Mouse (Mus musculus) neural tube, embryonic 15.5 days (tissue): ENCODE results near the gene Ms4a14. TPM values are rescaled to one million over a fixed set of nuclear protein-coding genes. Genes with fewer than 3 reads are reported as not detected.

Experiments used
- ATAC-seq: fragments of 200-750 bp; cut with Nextera tagmentation; 2 replicates; pipeline ENCODE4 v1.8.0; 2017; ENCODE audit warnings: mild to moderate bottlenecking, moderate TSS enrichment, moderate library complexity; ENCODE audit not compliant: low FRiP score
- H3K27ac ChIP-seq: fragments of 300-500 bp; sonication (generic); replicated peaks from 2 replicates; pipeline ENCODE4 v1.5.1; 2015; ENCODE audit warnings: mild to moderate bottlenecking, inconsistent platforms
- H3K27me3 ChIP-seq: fragments of 300-500 bp; sonication (generic); replicated peaks from 2 replicates; pipeline ENCODE4 v1.6.1; 2015; ENCODE audit warnings: inconsistent platforms
- H3K36me3 ChIP-seq: fragments of 300-500 bp; sonication (generic); 2 replicates; pipeline ENCODE4 v1.6.1; 2015; ENCODE audit warnings: inconsistent platforms
- H3K4me1 ChIP-seq: fragments of 300-500 bp; sonication (generic); 2 replicates; pipeline ENCODE4 v1.6.1; 2015; ENCODE audit warnings: inconsistent platforms
- H3K4me2 ChIP-seq: fragments of 300-500 bp; sonication (generic); 2 replicates; pipeline ENCODE4 v1.6.1; 2015; ENCODE audit warnings: inconsistent platforms, mild to moderate bottlenecking, moderate library complexity
- H3K4me3 ChIP-seq: fragments of 300-500 bp; sonication (generic); replicated peaks from 2 replicates; pipeline ENCODE4 v1.5.1; 2015; ENCODE audit warnings: mild to moderate bottlenecking, inconsistent platforms
- H3K9ac ChIP-seq: fragments of 300-500 bp; sonication (generic); replicated peaks from 2 replicates; pipeline ENCODE4 v1.6.1; 2015; ENCODE audit warnings: mild to moderate bottlenecking, inconsistent platforms
- H3K9me3 ChIP-seq: fragments of 300-500 bp; sonication (generic); replicated peaks from 2 replicates; pipeline ENCODE4 v1.6.1; 2016; ENCODE audit warnings: inconsistent platforms
- WGBS: fragments of 180-500 bp; shearing (Covaris S2); methylation state at CpG from one replicate; pipeline ENCODE4 v1.1.7; 2015; ENCODE audit warnings: mixed read lengths; 5-methylcytosine and 5-hydroxymethylcytosine counted together
- polyA plus RNA-seq: library from polyadenylated mRNA; unstranded; fragments of >200 nt; fragmentation: Nextera tagmentation; extraction: Ambion mirVana; gene quantifications from 2 replicates; pipeline ENCODE4 v1.2.1, GENCODE M21; 2015

The Ms4a14 gene
- polyA plus RNA-seq, 1 experiment from 2014 or later, result 0.05 TPM

- 87% methylated on average over 2 of the region's 2 CpGs for WGBS
- Histone ChIP-seq H3K36me3 (no peaks in the 10 kb centered on the region), H3K27ac (no peak overlapping the region), H3K4me2 (no peak overlapping the region), H3K9me3 (no peaks in the 10 kb centered on the region), H3K9ac (no peak overlapping the region), H3K27me3 (no peaks in the 10 kb centered on the region), H3K4me3 (no peak overlapping the region), H3K4me1 (no peaks in the 10 kb centered on the region)
- no peak for ATAC-seq
Measured at GRCm38 (mm10) chr19:11261522-11261921, 52.7 kb downstream of the Ms4a14 start.

Other genes with a start within 250 kb of the Ms4a14 start
- 2.3 TPM in 1 of 2 replicates, not detected in the other for gene Ms4a8a, start 233.4 kb downstream of the Ms4a14 start, polyA plus RNA-seq
- not detected in 2 replicates for gene 1700017D01Rik, start 183.6 kb downstream of the Ms4a14 start, polyA plus RNA-seq
- not detected in 2 replicates for gene 1700025F22Rik, start 149.1 kb downstream of the Ms4a14 start, polyA plus RNA-seq
- gene Ms4a13, start 117.7 kb downstream of the Ms4a14 start, polyA plus RNA-seq, result not detected in 2 replicates
- not detected in 2 replicates for gene Ms4a12, start 82.0 kb downstream of the Ms4a14 start, polyA plus RNA-seq
- 0.05 TPM in 1 of 2 replicates, not detected in the other for gene Ms4a1, start 48.2 kb downstream of the Ms4a14 start, polyA plus RNA-seq
- gene Ms4a5, start 30.6 kb downstream of the Ms4a14 start, polyA plus RNA-seq, result not detected in 2 replicates
- gene Ms4a7, start 21.7 kb upstream of the Ms4a14 start, polyA plus RNA-seq, result 3.8 and 4.2 TPM in 2 replicates
- gene Ms4a4a, start 61.1 kb upstream of the Ms4a14 start, polyA plus RNA-seq, result 3.3 and 4.2 TPM in 2 replicates
- 0.69 and 1.1 TPM in 2 replicates for gene Ms4a4c, start 90.3 kb upstream of the Ms4a14 start, polyA plus RNA-seq
- gene Ms4a4b, start 129.1 kb upstream of the Ms4a14 start, polyA plus RNA-seq, result 2.6 TPM in 1 of 2 replicates, not detected in the other
- gene Ms4a6c, start 154.9 kb upstream of the Ms4a14 start, polyA plus RNA-seq, result 3.1 and 5.1 TPM in 2 replicates
- gene Gm8369, start 171.5 kb upstream of the Ms4a14 start, polyA plus RNA-seq, result 0.13 TPM in 1 of 2 replicates, not detected in the other
- gene Ms4a6b, start 202.1 kb upstream of the Ms4a14 start, polyA plus RNA-seq, result 2.8 and 7.4 TPM in 2 replicates
- 0.50 TPM in 1 of 2 replicates, not detected in the other for gene Ms4a4d, start 222.3 kb upstream of the Ms4a14 start, polyA plus RNA-seq